Mouse (Mus musculus): Measurements from ENCODE around the gene Gm28729. TPM values are rescaled to one million over a fixed set of nuclear protein-coding genes. Genes with fewer than 3 reads are reported as not detected.
A peak's percentile ranks its signal among the peaks of the same experiment; 100 is the strongest.

Gm28729 gene
- polyA plus RNA-seq (2014; fragmentation: Nextera tagmentation; extraction: Ambion mirVana) = not detected in 2 replicates

- Histone ChIP-seq H3K4me3 (ENCODE audit: low read length) (no peak within 1 kb of the TSS), H3K9me3 (ENCODE audit: control insufficient read depth, low read length) (no peaks in the 10 kb centered on the region), H3K36me3 (ENCODE audit: control insufficient read depth, insufficient read depth, low read length) (no peaks in the 10 kb centered on the region), H3K4me2 (replicated peaks; ENCODE audit: low read depth, low read length) (no peak within 1 kb of the TSS), H3K4me1 (ENCODE audit: control insufficient read depth, insufficient read depth, low read length) (no peaks in the 10 kb centered on the region), H3K27ac (ENCODE audit: low read depth, low read length) (no peak within 1 kb of the TSS), H3K9ac (ENCODE audit: low read depth, low read length) (no peak within 1 kb of the TSS), H3K27me3 (ENCODE audit: control insufficient read depth, insufficient read depth, low read length) (no peaks in the 10 kb centered on the region)
- WGBS = 52% methylated on average over 12 of the region's 12 CpGs
- ATAC-seq (ENCODE audit: low FRiP score, low TSS enrichment) = peak; percentile 34; the same call in 1 of the 2 replicates
Measured at GRCm38 (mm10) chr9:96524972-96525506, at the start of gene Gm28729. Gene Gm28729, minus strand, starts transcription at chr9:96525264.

DNA sequence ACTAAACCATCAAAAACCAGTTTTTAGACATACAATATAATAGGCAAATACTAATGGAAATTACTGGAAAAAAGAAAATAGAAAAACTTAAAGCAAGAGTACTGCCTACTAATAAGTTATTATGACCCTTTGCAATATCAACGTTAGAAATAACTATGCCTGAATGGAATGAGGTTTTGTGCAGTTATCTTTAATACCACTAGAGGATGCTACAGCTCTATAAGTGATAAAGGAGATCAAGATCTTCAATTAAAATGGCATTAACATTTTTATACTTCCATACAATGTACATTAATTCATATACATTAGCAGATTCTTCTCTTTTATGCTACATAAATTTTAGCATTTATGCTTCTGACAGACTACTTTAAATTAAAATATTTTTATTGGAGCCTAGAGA lies 48.2 kb upstream of the Gm28729 start:
- H3K4me2 ChIP-seq (replicated peaks; ENCODE audit: low read depth, low read length) = no peak overlapping the region
- peaks cover 16% of the 10 kb centered on the region for H3K36me3 ChIP-seq (ENCODE audit: control insufficient read depth, insufficient read depth, low read length)
- ATAC-seq (ENCODE audit: low FRiP score, low TSS enrichment) = no peak
- no peaks in the 10 kb centered on the region for H3K9me3 ChIP-seq (ENCODE audit: control insufficient read depth, low read length)
- no peaks in the 10 kb centered on the region for H3K4me1 ChIP-seq (ENCODE audit: control insufficient read depth, insufficient read depth, low read length)
- no peak overlapping the region for H3K27ac ChIP-seq (ENCODE audit: low read depth, low read length)
- H3K9ac ChIP-seq (ENCODE audit: low read depth, low read length) = no peak overlapping the region
- H3K27me3 ChIP-seq (ENCODE audit: control insufficient read depth, insufficient read depth, low read length) = no peaks in the 10 kb centered on the region
- 18% methylated on average over 1 of the region's 1 CpGs for WGBS
- no peak overlapping the region for H3K4me3 ChIP-seq (ENCODE audit: low read length)

DNA sequence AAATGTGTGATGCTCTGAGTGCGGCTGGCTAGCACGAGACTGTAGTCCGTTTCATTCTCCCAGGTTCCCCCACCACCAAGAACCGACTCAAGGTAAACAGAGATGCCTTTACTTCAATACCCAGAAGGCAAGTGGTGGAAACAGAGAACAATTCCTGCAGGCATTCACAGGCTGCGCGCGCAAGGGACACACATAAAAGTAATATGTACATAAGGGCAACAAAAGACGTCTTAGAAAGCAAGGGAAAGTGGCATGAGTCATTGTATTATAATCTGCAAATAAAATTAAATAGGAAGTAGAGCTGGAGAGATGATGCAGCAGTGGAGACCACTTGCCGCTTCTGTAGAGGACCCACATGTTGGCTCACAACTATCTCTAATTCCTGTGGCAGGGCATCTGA lies 47.7 kb upstream of the Gm28729 start:
- no peak overlapping the region for H3K4me3 ChIP-seq (ENCODE audit: low read length)

GRCm38 (mm10) chr9:96566470-96566996 lies 41.5 kb upstream of the Gm28729 start:
- 78% methylated on average over 8 of the region's 8 CpGs for WGBS

More for the DNA sequence above, 47.7 kb upstream of the Gm28729 start:
- no peaks in the 10 kb centered on the region for H3K9me3 ChIP-seq (ENCODE audit: control insufficient read depth, low read length)
- H3K4me1 ChIP-seq (ENCODE audit: control insufficient read depth, insufficient read depth, low read length) = no peaks in the 10 kb centered on the region
- WGBS = 90% methylated on average over 9 of the region's 9 CpGs
- no peaks in the 10 kb centered on the region for H3K27me3 ChIP-seq (ENCODE audit: control insufficient read depth, insufficient read depth, low read length)
- H3K36me3 ChIP-seq (ENCODE audit: control insufficient read depth, insufficient read depth, low read length) = peaks cover 16% of the 10 kb centered on the region
- no peak overlapping the region for H3K4me2 ChIP-seq (replicated peaks; ENCODE audit: low read depth, low read length)
- H3K27ac ChIP-seq (ENCODE audit: low read depth, low read length) = no peak overlapping the region
- no peak for ATAC-seq (ENCODE audit: low FRiP score, low TSS enrichment)
- no peak overlapping the region for H3K9ac ChIP-seq (ENCODE audit: low read depth, low read length)

GRCm38 (mm10) chr9:96563501-96563900 lies 38.4 kb upstream of the Gm28729 start:
- ATAC-seq (ENCODE audit: low FRiP score, low TSS enrichment) = no peak
- WGBS = 90% methylated on average over 4 of the region's 4 CpGs

More at GRCm38 (mm10) chr9:96566470-96566996, 41.5 kb upstream of the Gm28729 start:
- H3K4me1 ChIP-seq (ENCODE audit: control insufficient read depth, insufficient read depth, low read length) = no peaks in the 10 kb centered on the region
- no peak overlapping the region for H3K4me3 ChIP-seq (ENCODE audit: low read length)
- no peak overlapping the region for H3K27ac ChIP-seq (ENCODE audit: low read depth, low read length)
- H3K4me2 ChIP-seq (replicated peaks; ENCODE audit: low read depth, low read length) = no peak overlapping the region
- H3K36me3 ChIP-seq (ENCODE audit: control insufficient read depth, insufficient read depth, low read length) = peaks cover 29% of the 10 kb centered on the region
- no peaks in the 10 kb centered on the region for H3K9me3 ChIP-seq (ENCODE audit: control insufficient read depth, low read length)
- no peak overlapping the region for H3K9ac ChIP-seq (ENCODE audit: low read depth, low read length)
- ATAC-seq (ENCODE audit: low FRiP score, low TSS enrichment) = no peak
- no peaks in the 10 kb centered on the region for H3K27me3 ChIP-seq (ENCODE audit: control insufficient read depth, insufficient read depth, low read length)

DNA sequence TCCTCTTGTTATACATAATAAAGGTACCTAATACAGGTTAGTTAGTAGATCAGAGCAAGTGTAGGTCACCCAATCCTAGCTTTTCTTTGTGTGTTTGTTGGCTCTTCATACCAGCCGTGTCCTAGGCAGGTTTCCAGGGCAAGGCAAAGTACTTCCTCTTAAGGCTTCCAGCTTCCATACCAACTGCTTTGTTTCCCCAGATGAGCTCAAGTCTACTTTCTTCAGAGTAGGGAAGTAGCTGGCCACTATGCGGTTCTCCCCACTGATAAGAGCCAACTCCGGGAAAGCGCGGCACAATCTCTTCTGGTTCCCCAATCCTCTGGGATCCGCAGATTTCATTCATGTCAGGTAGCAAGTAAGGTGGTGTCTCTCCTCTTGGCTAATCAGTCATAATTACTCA lies 34.1 kb upstream of the Gm28729 start:
- no peak overlapping the region for H3K4me3 ChIP-seq (ENCODE audit: low read length)
- ATAC-seq (ENCODE audit: low FRiP score, low TSS enrichment) = no peak
- H3K27ac ChIP-seq (ENCODE audit: low read depth, low read length) = no peak overlapping the region
- no peaks in the 10 kb centered on the region for H3K4me1 ChIP-seq (ENCODE audit: control insufficient read depth, insufficient read depth, low read length)
- H3K9ac ChIP-seq (ENCODE audit: low read depth, low read length) = no peak overlapping the region
- WGBS = 94% methylated on average over 6 of the region's 6 CpGs
- H3K9me3 ChIP-seq (ENCODE audit: control insufficient read depth, low read length) = no peaks in the 10 kb centered on the region
- H3K4me2 ChIP-seq (replicated peaks; ENCODE audit: low read depth, low read length) = no peak overlapping the region
- H3K36me3 ChIP-seq (ENCODE audit: control insufficient read depth, insufficient read depth, low read length) = peaks cover 33% of the 10 kb centered on the region
- no peaks in the 10 kb centered on the region for H3K27me3 ChIP-seq (ENCODE audit: control insufficient read depth, insufficient read depth, low read length)

More at GRCm38 (mm10) chr9:96563501-96563900, 38.4 kb upstream of the Gm28729 start:
- no peak overlapping the region for H3K4me3 ChIP-seq (ENCODE audit: low read length)
- H3K36me3 ChIP-seq (ENCODE audit: control insufficient read depth, insufficient read depth, low read length) = peaks cover 39% of the 10 kb centered on the region
- no peaks in the 10 kb centered on the region for H3K9me3 ChIP-seq (ENCODE audit: control insufficient read depth, low read length)
- no peak overlapping the region for H3K9ac ChIP-seq (ENCODE audit: low read depth, low read length)
- H3K4me1 ChIP-seq (ENCODE audit: control insufficient read depth, insufficient read depth, low read length) = no peaks in the 10 kb centered on the region
- H3K27ac ChIP-seq (ENCODE audit: low read depth, low read length) = no peak overlapping the region
- H3K4me2 ChIP-seq (replicated peaks; ENCODE audit: low read depth, low read length) = no peak overlapping the region
- H3K27me3 ChIP-seq (ENCODE audit: control insufficient read depth, insufficient read depth, low read length) = no peaks in the 10 kb centered on the region

DNA sequence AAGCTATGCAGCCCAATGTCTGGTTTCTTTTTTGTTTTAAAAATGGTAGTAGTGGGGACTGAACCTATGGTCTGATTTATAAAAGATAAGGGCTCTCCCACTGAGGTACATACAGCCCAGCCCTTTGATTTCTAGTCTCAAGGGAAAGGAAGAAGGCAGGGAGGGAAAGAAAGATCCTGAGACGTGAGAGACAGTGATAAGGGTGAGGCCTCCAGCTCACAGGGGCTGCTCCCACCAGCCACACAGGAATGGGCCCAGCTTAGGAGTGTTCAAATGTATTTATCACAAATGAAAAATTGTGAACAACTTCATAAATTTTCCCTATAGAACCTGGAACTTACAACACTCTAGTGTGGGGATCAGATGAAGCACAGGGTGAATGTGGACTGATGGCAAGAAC lies 33.5 kb upstream of the Gm28729 start:
- H3K4me2 ChIP-seq (replicated peaks; ENCODE audit: low read depth, low read length) = no peak overlapping the region
- no peaks in the 10 kb centered on the region for H3K9me3 ChIP-seq (ENCODE audit: control insufficient read depth, low read length)
- no peak for ATAC-seq (ENCODE audit: low FRiP score, low TSS enrichment)
- no peaks in the 10 kb centered on the region for H3K4me1 ChIP-seq (ENCODE audit: control insufficient read depth, insufficient read depth, low read length)
- peaks cover 33% of the 10 kb centered on the region for H3K36me3 ChIP-seq (ENCODE audit: control insufficient read depth, insufficient read depth, low read length)
- H3K27ac ChIP-seq (ENCODE audit: low read depth, low read length) = no peak overlapping the region
- H3K4me3 ChIP-seq (ENCODE audit: low read length) = no peak overlapping the region
- H3K9ac ChIP-seq (ENCODE audit: low read depth, low read length) = no peak overlapping the region
- 70% methylated on average over 1 of the region's 1 CpGs for WGBS
- H3K27me3 ChIP-seq (ENCODE audit: control insufficient read depth, insufficient read depth, low read length) = no peaks in the 10 kb centered on the region

DNA sequence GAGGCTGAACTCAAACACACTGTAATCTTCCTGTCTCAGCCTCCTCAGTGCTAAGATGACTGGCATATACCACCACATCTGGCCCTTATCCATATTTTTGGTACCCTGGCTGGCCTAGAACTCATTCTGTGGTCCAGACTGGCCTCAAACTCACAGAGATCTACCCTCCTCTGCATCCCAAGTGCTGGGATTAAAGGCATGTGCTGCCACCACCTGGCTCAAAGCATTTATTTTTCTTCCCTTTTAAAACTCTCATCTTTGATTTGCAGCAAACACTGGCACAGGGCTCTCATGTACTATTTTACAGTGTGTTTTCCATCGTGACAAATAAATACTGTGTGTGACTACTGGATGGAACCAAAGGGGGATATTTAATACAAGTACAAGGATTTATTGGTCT lies 29.0 kb upstream of the Gm28729 start:
- H3K27me3 ChIP-seq (ENCODE audit: control insufficient read depth, insufficient read depth, low read length) = no peaks in the 10 kb centered on the region
- WGBS = 84% methylated on average over 1 of the region's 1 CpGs
- no peak for ATAC-seq (ENCODE audit: low FRiP score, low TSS enrichment)
- H3K4me1 ChIP-seq (ENCODE audit: control insufficient read depth, insufficient read depth, low read length) = no peaks in the 10 kb centered on the region
- H3K4me3 ChIP-seq (ENCODE audit: low read length) = no peak overlapping the region
- H3K27ac ChIP-seq (ENCODE audit: low read depth, low read length) = no peak overlapping the region
- no peaks in the 10 kb centered on the region for H3K9me3 ChIP-seq (ENCODE audit: control insufficient read depth, low read length)
- H3K36me3 ChIP-seq (ENCODE audit: control insufficient read depth, insufficient read depth, low read length) = peaks cover 28% of the 10 kb centered on the region
- H3K9ac ChIP-seq (ENCODE audit: low read depth, low read length) = no peak overlapping the region
- no peak overlapping the region for H3K4me2 ChIP-seq (replicated peaks; ENCODE audit: low read depth, low read length)

- Histone ChIP-seq H3K4me1 (ENCODE audit: control insufficient read depth, insufficient read depth, low read length) (0 out of 2 replicates have a peak, but pooled peaks cover 2% of the 10 kb centered on the region), H3K27me3 (ENCODE audit: control insufficient read depth, insufficient read depth, low read length) (no peaks in the 10 kb centered on the region), H3K4me2 (replicated peaks; ENCODE audit: low read depth, low read length) (no peak overlapping the region), H3K9me3 (ENCODE audit: control insufficient read depth, low read length) (no peaks in the 10 kb centered on the region), H3K27ac (ENCODE audit: low read depth, low read length) (no peak overlapping the region), H3K36me3 (ENCODE audit: control insufficient read depth, insufficient read depth, low read length) (peaks cover 27% of the 10 kb centered on the region), H3K4me3 (ENCODE audit: low read length) (no peak overlapping the region), H3K9ac (ENCODE audit: low read depth, low read length) (no peak overlapping the region)
- no peak for ATAC-seq (ENCODE audit: low FRiP score, low TSS enrichment)
- WGBS = 94% methylated on average over 13 of the region's 13 CpGs
Measured at GRCm38 (mm10) chr9:96545410-96545809, 20.3 kb upstream of the Gm28729 start.

Measured in kidney, embryonic 14.5 days (tissue).